ENCODE assay signal across 8 mouse cellular contexts in genomic region chr14:54894296-54895151, GRCm38 (mm10). TPM values are rescaled to one million over a fixed set of nuclear protein-coding genes. Genes with fewer than 3 reads are reported as not detected.
DNase-seq lines count a peak whose midpoint lies in the region; ATAC-seq and TF ChIP-seq lines count a peak whose summit lies in the region.

No protein-coding gene starts in this region.

- peak overlapping the region; percentile 100 for H3K9ac ChIP-seq in embryonic facial prominence, embryonic 11.5 days (replicated peaks; ENCODE audit: low read length)
- peak overlapping the region; percentile 100 for H3K9ac ChIP-seq in kidney, embryonic 14.5 days (ENCODE audit: low read depth, low read length)
- peak overlapping the region; percentile 96 for H3K9ac ChIP-seq in lung, postnatal 0 days (replicated peaks; ENCODE audit: low read depth)

- DNase-seq in 416B (ENCODE audit: low read depth) (peak; percentile 67), G1E (ENCODE audit: low spot score) (peak; percentile 61)
- DNase-seq in embryonic facial prominence, embryonic 11.5 days (ENCODE audit: low spot score): peak; percentile 48
- peak; percentile 87 for DNase-seq in heart, embryonic 10.5 days (ENCODE audit: low spot score)
- DNase-seq in lung, postnatal 0 days (ENCODE audit: low spot score): peak; percentile 77
- peak; percentile 49 for DNase-seq in ovary, postnatal 14 days (ENCODE audit: low spot score)

- peak overlapping the region; percentile 80 for H3K4me3 ChIP-seq in G1E (ENCODE audit: low read depth, low read length)
- peak overlapping the region; percentile 97 for H3K4me3 ChIP-seq in embryonic facial prominence, embryonic 11.5 days (ENCODE audit: low read depth, low read length)
- H3K4me3 ChIP-seq in heart, embryonic 10.5 days: peak overlapping the region; percentile 80
- peak overlapping the region; percentile 98 for H3K4me3 ChIP-seq in kidney, embryonic 14.5 days (ENCODE audit: low read length)
- H3K4me3 ChIP-seq in lung, postnatal 0 days (ENCODE audit: low read depth, low read length): peak overlapping the region; percentile 99

- H3K27ac ChIP-seq in embryonic facial prominence, embryonic 11.5 days (replicated peaks; ENCODE audit: low read depth, low read length): peak overlapping the region; percentile 96
- H3K27ac ChIP-seq in heart, embryonic 10.5 days: peak overlapping the region; percentile 97
- H3K27ac ChIP-seq in kidney, embryonic 14.5 days (ENCODE audit: low read depth, low read length): peak overlapping the region; percentile 93
- H3K27ac ChIP-seq in lung, postnatal 0 days (ENCODE audit: low read length): peak overlapping the region; percentile 92

- H3K9me3 ChIP-seq in G1E (replicated peaks): no peaks in the 10 kb centered on the region
- no peaks in the 10 kb centered on the region for H3K9me3 ChIP-seq in embryonic facial prominence, embryonic 11.5 days (replicated peaks; ENCODE audit: control insufficient read depth, low read length)
- H3K9me3 ChIP-seq in heart, embryonic 10.5 days: no peaks in the 10 kb centered on the region
- H3K9me3 ChIP-seq in kidney, embryonic 14.5 days (ENCODE audit: control insufficient read depth, low read length): no peaks in the 10 kb centered on the region
- no peaks in the 10 kb centered on the region for H3K9me3 ChIP-seq in lung, postnatal 0 days (ENCODE audit: low read length)

- no peak for TF ChIP-seq CTCF in G1E (IDR thresholded peaks at IDR 0.05; ENCODE audit: low read depth, low read length)
- no peak for TF ChIP-seq CTCF in lung, postnatal 0 days (IDR thresholded peaks at IDR 0.05)

- H3K36me3 ChIP-seq in G1E (replicated peaks): peaks cover 56% of the 10 kb centered on the region
- H3K36me3 ChIP-seq in embryonic facial prominence, embryonic 11.5 days (replicated peaks; ENCODE audit: control insufficient read depth, insufficient read depth, low read depth, low read length): peaks cover 6% of the 10 kb centered on the region
- H3K36me3 ChIP-seq in heart, embryonic 10.5 days: peaks cover 37% of the 10 kb centered on the region
- peaks cover 32% of the 10 kb centered on the region for H3K36me3 ChIP-seq in kidney, embryonic 14.5 days (ENCODE audit: control insufficient read depth, insufficient read depth, low read length)
- 0 out of 2 replicates have a peak, but pooled peaks cover 5% of the 10 kb centered on the region for H3K36me3 ChIP-seq in lung, postnatal 0 days (ENCODE audit: insufficient read depth, low read length)

- WGBS in embryonic facial prominence, embryonic 11.5 days: under 1% methylated on average over 42 of the region's 54 CpGs
- WGBS in heart, embryonic 10.5 days: under 1% methylated on average over 54 of the region's 54 CpGs
- under 1% methylated on average over 54 of the region's 54 CpGs for WGBS in kidney, embryonic 14.5 days
- 1% methylated on average over 45 of the region's 54 CpGs for WGBS in lung, postnatal 0 days

- ATAC-seq in G1E (ENCODE audit: extremely low read depth, insufficient number of reproducible peaks, low FRiP score, poor library complexity, severe bottlenecking): no peak
- ATAC-seq in embryonic facial prominence, embryonic 11.5 days (replicated peaks; ENCODE audit: insufficient number of reproducible peaks, low FRiP score, low TSS enrichment, low read depth): peak; percentile 58
- ATAC-seq in kidney, embryonic 14.5 days (ENCODE audit: low FRiP score, low TSS enrichment): peak; percentile 68
- ATAC-seq in lung, postnatal 0 days: peak; percentile 56
- ATAC-seq in activated CD4-positive, CD25-positive, alpha-beta regulatory T cell, adult 4 months: no peak

- peaks cover 37% of the 10 kb centered on the region for H3K4me1 ChIP-seq in G1E (ENCODE audit: insufficient read depth, low read depth, low read length)
- no peaks in the 10 kb centered on the region for H3K4me1 ChIP-seq in embryonic facial prominence, embryonic 11.5 days (ENCODE audit: control insufficient read depth, insufficient read depth, low read length)
- peaks cover 23% of the 10 kb centered on the region for H3K4me1 ChIP-seq in heart, embryonic 10.5 days
- H3K4me1 ChIP-seq in kidney, embryonic 14.5 days (ENCODE audit: control insufficient read depth, insufficient read depth, low read length): peaks cover 28% of the 10 kb centered on the region
- H3K4me1 ChIP-seq in lung, postnatal 0 days (ENCODE audit: insufficient read depth, low read depth, low read length): peaks cover 8% of the 10 kb centered on the region; the same call in 1 of the 2 replicates

- peak overlapping the region; percentile 59 for H3K4me2 ChIP-seq in embryonic facial prominence, embryonic 11.5 days (ENCODE audit: low read depth, low read length)
- peak overlapping the region; percentile 73 for H3K4me2 ChIP-seq in kidney, embryonic 14.5 days (replicated peaks; ENCODE audit: low read depth, low read length)
- peak overlapping the region; percentile 79 for H3K4me2 ChIP-seq in lung, postnatal 0 days (replicated peaks; ENCODE audit: low read depth, low read length)

- no peak for TF ChIP-seq EP300 in lung, postnatal 0 days (IDR thresholded peaks at IDR 0.05)

- no peaks in the 10 kb centered on the region for H3K27me3 ChIP-seq in G1E (ENCODE audit: insufficient read depth, low read length)
- no peaks in the 10 kb centered on the region for H3K27me3 ChIP-seq in embryonic facial prominence, embryonic 11.5 days (ENCODE audit: control insufficient read depth, insufficient read depth, low read length)
- no peaks in the 10 kb centered on the region for H3K27me3 ChIP-seq in heart, embryonic 10.5 days (ENCODE audit: insufficient read depth, poor library complexity, severe bottlenecking)
- H3K27me3 ChIP-seq in kidney, embryonic 14.5 days (ENCODE audit: control insufficient read depth, insufficient read depth, low read length): no peaks in the 10 kb centered on the region
- no peaks in the 10 kb centered on the region for H3K27me3 ChIP-seq in lung, postnatal 0 days (replicated peaks; ENCODE audit: insufficient read depth, low read length)

RNA-seq across cellular contexts. Expression of gene Pabpn1, which starts 2.2 kb away (rescaled TPM):
- total RNA-seq in G1E (2014; fragmentation: Nextera tagmentation) (190 and 193 TPM in 2 replicates), G1E (2017) (118 and 142 TPM in 2 replicates)
- 387 and 490 TPM in 2 replicates for polyA plus RNA-seq in G1E (2012)
- 149 and 167 TPM in 2 replicates for polyA plus RNA-seq in embryonic facial prominence, embryonic 11.5 days (2014; fragmentation: Nextera tagmentation; extraction: Ambion mirVana)
- polyA plus RNA-seq in heart, embryonic 10.5 days (2016; fragmentation: Nextera tagmentation; extraction: Ambion mirVana): 89.8 and 162 TPM in 2 replicates
- polyA plus RNA-seq in kidney, embryonic 14.5 days (2014; fragmentation: Nextera tagmentation; extraction: Ambion mirVana): 178 and 227 TPM in 2 replicates
- 64.4 and 66.1 TPM in 2 replicates for polyA plus RNA-seq in lung, postnatal 0 days (2015; fragmentation: Nextera tagmentation; extraction: Ambion mirVana)
- polyA plus RNA-seq in activated CD4-positive, CD25-positive, alpha-beta regulatory T cell, adult 4 months (2017; shearing (Covaris generic)): 10 to 100 TPM; 22.8 to 30.8 TPM

RNA-seq across cellular contexts. Expression of gene Gm20521, which starts 11.3 kb away (rescaled TPM):
- total RNA-seq in G1E (2014; fragmentation: Nextera tagmentation) (5.5 TPM in 1 of 2 replicates, not detected in the other), G1E (2017) (1.2 and 2.1 TPM in 2 replicates)
- polyA plus RNA-seq in G1E (2012): 3.0 and 4.0 TPM in 2 replicates
- polyA plus RNA-seq in embryonic facial prominence, embryonic 11.5 days (2014; fragmentation: Nextera tagmentation; extraction: Ambion mirVana): 0.38 TPM in 1 of 2 replicates, not detected in the other
- polyA plus RNA-seq in heart, embryonic 10.5 days (2016; fragmentation: Nextera tagmentation; extraction: Ambion mirVana): not detected in 2 replicates
- 0.44 TPM in 1 of 2 replicates, not detected in the other for polyA plus RNA-seq in kidney, embryonic 14.5 days (2014; fragmentation: Nextera tagmentation; extraction: Ambion mirVana)
- polyA plus RNA-seq in lung, postnatal 0 days (2015; fragmentation: Nextera tagmentation; extraction: Ambion mirVana): 0.31 and 0.98 TPM in 2 replicates
- not detected for polyA plus RNA-seq in activated CD4-positive, CD25-positive, alpha-beta regulatory T cell, adult 4 months (2017; shearing (Covaris generic))

RNA-seq across cellular contexts. Expression of gene Bcl2l2, which starts 11.3 kb away (rescaled TPM):
- total RNA-seq in G1E (2014; fragmentation: Nextera tagmentation): 9.9 and 10.6 TPM in 2 replicates
- total RNA-seq in G1E (2017): 12.7 and 14.0 TPM in 2 replicates
- 25.2 and 36.3 TPM in 2 replicates for polyA plus RNA-seq in G1E (2012)
- polyA plus RNA-seq in embryonic facial prominence, embryonic 11.5 days (2014; fragmentation: Nextera tagmentation; extraction: Ambion mirVana): 2.7 and 3.6 TPM in 2 replicates
- polyA plus RNA-seq in heart, embryonic 10.5 days (2016; fragmentation: Nextera tagmentation; extraction: Ambion mirVana): 2.8 and 3.0 TPM in 2 replicates
- polyA plus RNA-seq in kidney, embryonic 14.5 days (2014; fragmentation: Nextera tagmentation; extraction: Ambion mirVana): 5.3 and 6.1 TPM in 2 replicates
- 5.4 and 6.1 TPM in 2 replicates for polyA plus RNA-seq in lung, postnatal 0 days (2015; fragmentation: Nextera tagmentation; extraction: Ambion mirVana)
- polyA plus RNA-seq in activated CD4-positive, CD25-positive, alpha-beta regulatory T cell, adult 4 months (2017; shearing (Covaris generic)): 1 to 10 TPM; 1.5 to 2.4 TPM

RNA-seq across cellular contexts. Expression of gene Ppp1r3e, which starts 17.2 kb away (rescaled TPM):
- total RNA-seq in G1E (2014; fragmentation: Nextera tagmentation): 3.6 and 8.7 TPM in 2 replicates
- total RNA-seq in G1E (2017): 0.64 and 0.87 TPM in 2 replicates
- 1.2 TPM in 2 replicates for polyA plus RNA-seq in G1E (2012)
- polyA plus RNA-seq in embryonic facial prominence, embryonic 11.5 days (2014; fragmentation: Nextera tagmentation; extraction: Ambion mirVana): 0.33 and 0.34 TPM in 2 replicates
- 0.98 and 1.00 TPM in 2 replicates for polyA plus RNA-seq in heart, embryonic 10.5 days (2016; fragmentation: Nextera tagmentation; extraction: Ambion mirVana)
- 2.9 and 4.5 TPM in 2 replicates for polyA plus RNA-seq in kidney, embryonic 14.5 days (2014; fragmentation: Nextera tagmentation; extraction: Ambion mirVana)
- 2.5 and 2.7 TPM in 2 replicates for polyA plus RNA-seq in lung, postnatal 0 days (2015; fragmentation: Nextera tagmentation; extraction: Ambion mirVana)
- polyA plus RNA-seq in activated CD4-positive, CD25-positive, alpha-beta regulatory T cell, adult 4 months (2017; shearing (Covaris generic)): under 1 TPM in 1 of 2 experiments, not detected in 1; 0.93 TPM

RNA-seq across cellular contexts. Expression of gene Slc22a17, which starts 18.4 kb away (rescaled TPM):
- total RNA-seq in G1E (2014; fragmentation: Nextera tagmentation) (0.60 TPM in 1 of 2 replicates, not detected in the other), G1E (2017) (0.05 and 0.06 TPM in 2 replicates)
- polyA plus RNA-seq in G1E (2012): 0.13 and 0.33 TPM in 2 replicates
- 36.6 and 38.2 TPM in 2 replicates for polyA plus RNA-seq in embryonic facial prominence, embryonic 11.5 days (2014; fragmentation: Nextera tagmentation; extraction: Ambion mirVana)
- 42.1 and 52.4 TPM in 2 replicates for polyA plus RNA-seq in heart, embryonic 10.5 days (2016; fragmentation: Nextera tagmentation; extraction: Ambion mirVana)
- polyA plus RNA-seq in kidney, embryonic 14.5 days (2014; fragmentation: Nextera tagmentation; extraction: Ambion mirVana): 41.0 and 58.9 TPM in 2 replicates
- 13.6 and 13.8 TPM in 2 replicates for polyA plus RNA-seq in lung, postnatal 0 days (2015; fragmentation: Nextera tagmentation; extraction: Ambion mirVana)
- 1 to 10 TPM in 1 of 2 experiments, under 1 TPM in 1; 0.52 to 1.1 TPM for polyA plus RNA-seq in activated CD4-positive, CD25-positive, alpha-beta regulatory T cell, adult 4 months (2017; shearing (Covaris generic))

Comparison
In these comparisons a context has a peak if more than half of its experiments do, and no peak if none do; other contexts are left out.
1. ATAC-seq: peak in embryonic facial prominence, embryonic 11.5 days (single experiment), kidney, embryonic 14.5 days (single experiment) and lung, postnatal 0 days (single experiment); none in G1E (single experiment) and activated CD4-positive, CD25-positive, alpha-beta regulatory T cell, adult 4 months (single experiment).
2. Peak in every context shown above with its lines, with median percentiles within 50 percentile points of each other: DNase-seq, H3K4me3 ChIP-seq, H3K27ac ChIP-seq, H3K4me2 ChIP-seq and H3K9ac ChIP-seq.